In genomic region chr15:12230243-12230935, GRCm38 (mm10) we compare ENCODE assay signal across 9 mouse cellular contexts. TPM values are rescaled to one million over a fixed set of nuclear protein-coding genes. Genes with fewer than 3 reads are reported as not detected.
A peak's percentile ranks its signal among the peaks of the same experiment; 100 is the strongest.
DNase-seq lines count a peak whose midpoint lies in the region; ATAC-seq and TF ChIP-seq lines count a peak whose summit lies in the region.
"Had no signal": no experiment of that assay in that cellular context is flagged by ENCODE, and none has a peak within 500 bp of the region (broad histone marks: within the 10 kb centered on the region; RNA-seq: fewer than 3 reads in every experiment).

No protein-coding gene starts in this region.

- peaks cover 30 to 50% of the 10 kb centered on the region in 2 experiments for H3K4me1 ChIP-seq in heart, embryonic 14.5 days (ENCODE audit: control insufficient read depth in 2 of 2, insufficient read depth in 2 of 2, low read length in 2 of 2)
- peaks cover 19 to 65% of the 10 kb centered on the region in 2 experiments for H3K4me1 ChIP-seq in CH12.LX (ENCODE audit: control insufficient read depth in 1 of 2, insufficient read depth in 2 of 2)
- peaks cover 19% of the 10 kb centered on the region for H3K4me1 ChIP-seq in cerebellum, adult 2 months (ENCODE audit: control insufficient read depth, insufficient read depth, low read length)

- H3K79me2 ChIP-seq in CH12.LX (replicated peaks; ENCODE audit: control insufficient read depth, extremely low read depth, insufficient read depth, poor library complexity, severe bottlenecking) = no peaks in the 10 kb centered on the region; the same call in 1 of the 2 replicates

- peak overlapping the region; percentile 16 for H3K4me2 ChIP-seq in heart, embryonic 14.5 days (ENCODE audit: low read length)
- peak overlapping the region; percentile 0; the same call in 1 of the 2 replicates for H3K4me2 ChIP-seq in CH12.LX (ENCODE audit: insufficient read depth, low read depth, poor library complexity, severe bottlenecking)

- peak overlapping the region; percentile 36 to 81 for H3K27ac ChIP-seq in heart, embryonic 14.5 days (replicated peaks in 1 of 2; ENCODE audit: control insufficient read depth in 1 of 2, insufficient read depth in 1 of 2, low read depth in 2 of 2, low read length in 2 of 2)
- no peak overlapping the region; the same call in 1 of the 2 replicates for H3K27ac ChIP-seq in CH12.LX (ENCODE audit: insufficient read depth, low read depth)
- no peak overlapping the region for H3K27ac ChIP-seq in cerebellum, adult 2 months (ENCODE audit: insufficient read depth, low read length)

- intact Hi-C loops in heart, postnatal 36 days (cut with DNase I) = no loop called here

- no peak for TF ChIP-seq CTCF in CH12.LX (conservative IDR thresholded peaks at IDR 0.05 in 1 of 2, IDR thresholded peaks at IDR 0.05 in 1 of 2; ENCODE audit: low read depth in 2 of 2, low read length in 2 of 2)
- no peak for TF ChIP-seq CTCF in cerebellum, adult 2 months (IDR thresholded peaks at IDR 0.05; ENCODE audit: borderline replicate concordance, insufficient read depth, low read depth, low read length)

- dilution Hi-C loops in CH12.LX (cut with MboI; ENCODE audit: extremely low pct_ligation_motif_present, extremely low pct_unique_long_range_greater_than_20kb, low sequenced_read_pairs) = no loop called here

- H3K4me3 ChIP-seq in heart, embryonic 14.5 days (ENCODE audit: control insufficient read depth in 1 of 2, insufficient read depth in 1 of 2, low read depth in 1 of 2, low read length in 2 of 2) = no peak overlapping the region
- no peak overlapping the region for H3K4me3 ChIP-seq in CH12.LX (replicated peaks in 1 of 3; ENCODE audit: low read depth in 2 of 3, low read length in 2 of 3, poor library complexity in 1 of 3)
- H3K4me3 ChIP-seq in cerebellum, adult 2 months (replicated peaks; ENCODE audit: insufficient read depth, low read depth, low read length) = no peak overlapping the region

- WGBS in heart, embryonic 14.5 days = 28% methylated on average over 12 of the region's 12 CpGs
- WGBS in cerebellum, adult 2 months = 57% methylated on average over 12 of the region's 12 CpGs

- no peak for ATAC-seq in heart, embryonic 14.5 days (ENCODE audit: insufficient number of reproducible peaks, insufficient read depth, low FRiP score, low read depth)
- peak; percentile 98 for ATAC-seq in inflammation-experienced regulatory T-cells, adult 6 months
- ATAC-seq: Patski had no signal

- H3K9me3 ChIP-seq in heart, embryonic 14.5 days (ENCODE audit: control insufficient read depth, low read length) = no peaks in the 10 kb centered on the region
- no peaks in the 10 kb centered on the region for H3K9me3 ChIP-seq in CH12.LX (replicated peaks; ENCODE audit: low read length)

- TF ChIP-seq EP300 in CH12.LX (IDR thresholded peaks at IDR 0.05; ENCODE audit: low read length) = peak; percentile 66

- H3K27me3 ChIP-seq in heart, embryonic 14.5 days (ENCODE audit: control insufficient read depth, insufficient read depth, low read length) = no peaks in the 10 kb centered on the region
- H3K27me3 ChIP-seq in CH12.LX (replicated peaks) = no peaks in the 10 kb centered on the region
- H3K27me3 ChIP-seq in cerebellum, adult 2 months (ENCODE audit: control insufficient read depth, insufficient read depth, low read length) = no peaks in the 10 kb centered on the region
- H3K27me3 ChIP-seq: Patski had no signal

- DNase-seq in heart, postnatal 36 days = no peak
- DNase-seq in CH12.LX (ENCODE audit: extremely low read depth) = peak; percentile 79
- peak; percentile 89 for DNase-seq in naive thymus-derived CD4-positive, alpha-beta T cell, adult 2 months (ENCODE audit: low read depth)
- DNase-seq in cerebellum, adult 2 months = no peak
- no peak for DNase-seq in adipocyte (ENCODE audit: low spot score)
- no peak for DNase-seq in cerebellum, adult 8-10 months

- no peak for TF ChIP-seq POLR2A in CH12.LX (IDR thresholded peaks at IDR 0.05; ENCODE audit: low read depth, low read length)
- no peak for TF ChIP-seq POLR2A in cerebellum, adult 2 months (IDR thresholded peaks at IDR 0.05; ENCODE audit: borderline replicate concordance, insufficient read depth, low read length)

- peaks cover 22% of the 10 kb centered on the region for H3K36me3 ChIP-seq in heart, embryonic 14.5 days (ENCODE audit: control insufficient read depth, insufficient read depth, low read length)
- H3K36me3 ChIP-seq in CH12.LX (replicated peaks in 1 of 2; ENCODE audit: control insufficient read depth in 1 of 2, insufficient read depth in 1 of 2, low read length in 1 of 2) = peaks cover 8 to 47% of the 10 kb centered on the region in 2 experiments

- 0 out of 2 replicates have a peak overlapping the region, but pooled peaks have one; percentile 35 for H3K9ac ChIP-seq in heart, embryonic 14.5 days (ENCODE audit: low read length)
- no peak overlapping the region for H3K9ac ChIP-seq in CH12.LX (ENCODE audit: insufficient read depth, low read depth)

- in situ Hi-C loops in CH12.LX (cut with MboI; ENCODE audit: low pct_ligation_motif_present, low pct_unique_long_range_greater_than_20kb, low sequenced_read_pairs) = no loop called here

- TF ChIP-seq RAD21 in CH12.LX (IDR thresholded peaks at IDR 0.05; ENCODE audit: low read depth, low read length) = no peak

TF ChIP-seq in CH12.LX, 34 proteins besides CTCF, POLR2A, EP300 and RAD21:
- TF ChIP-seq E2F4 (IDR thresholded peaks at IDR 0.05; ENCODE audit: insufficient replicate concordance, low read depth, low read length) = no peak
- no peak for TF ChIP-seq CHD2 (IDR thresholded peaks at IDR 0.05; ENCODE audit: low read length)
- TF ChIP-seq ELF1 (IDR thresholded peaks at IDR 0.05; ENCODE audit: low read depth, low read length) = no peak
- TF ChIP-seq TBP (conservative IDR thresholded peaks at IDR 0.05; ENCODE audit: low read depth, low read length) = no peak
- peak; percentile 56 for TF ChIP-seq MXI1 (IDR thresholded peaks at IDR 0.05; ENCODE audit: low read depth, low read length)
- peak; percentile 69; the same call in 1 of the 2 replicates for TF ChIP-seq TCF12 (IDR thresholded peaks at IDR 0.05; ENCODE audit: low read depth, low read length)
- no peak for TF ChIP-seq MAX (IDR thresholded peaks at IDR 0.05; ENCODE audit: low read length)
- TF ChIP-seq POLR2AphosphoS2 (IDR thresholded peaks at IDR 0.05; ENCODE audit: low read depth, low read length) = no peak
- TF ChIP-seq MAZ (IDR thresholded peaks at IDR 0.05; ENCODE audit: low read depth, low read length) = no peak
- TF ChIP-seq ZNF384 (IDR thresholded peaks at IDR 0.05; ENCODE audit: low read depth, low read length) = no peak
- no peak for TF ChIP-seq MAFK (IDR thresholded peaks at IDR 0.05; ENCODE audit: insufficient replicate concordance, low read length)
- TF ChIP-seq MEF2A (IDR thresholded peaks at IDR 0.05; ENCODE audit: borderline replicate concordance, low read depth, low read length) = peak; percentile 62; the same call in 1 of the 2 replicates
- TF ChIP-seq SIN3A (IDR thresholded peaks at IDR 0.05; ENCODE audit: low read length) = 0 out of 2 replicates have a peak, but pooled peaks have one; percentile 36
- no peak for TF ChIP-seq SMC3 (IDR thresholded peaks at IDR 0.05; ENCODE audit: low read depth, low read length)
- peak; percentile 76 for TF ChIP-seq ETS1 (conservative IDR thresholded peaks at IDR 0.05; ENCODE audit: low read depth, low read length)
- TF ChIP-seq UBTF (IDR thresholded peaks at IDR 0.05; ENCODE audit: low read depth, low read length) = no peak
- peak; percentile 86 for TF ChIP-seq JUND (conservative IDR thresholded peaks at IDR 0.05; ENCODE audit: low read depth, low read length)
- no peak for TF ChIP-seq ZKSCAN1 (IDR thresholded peaks at IDR 0.05; ENCODE audit: borderline replicate concordance, low read depth, low read length)
- TF ChIP-seq USF2 (conservative IDR thresholded peaks at IDR 0.05; ENCODE audit: low read depth, low read length) = no peak
- no peak for TF ChIP-seq USF1 (IDR thresholded peaks at IDR 0.05; ENCODE audit: low read depth, low read length)
- TF ChIP-seq GABPA (IDR thresholded peaks at IDR 0.05; ENCODE audit: insufficient replicate concordance, low read depth, low read length) = no peak
- no peak for TF ChIP-seq HCFC1 (IDR thresholded peaks at IDR 0.05; ENCODE audit: low read depth, low read length)
- peak; percentile 93 for TF ChIP-seq BHLHE40 (IDR thresholded peaks at IDR 0.05; ENCODE audit: low read depth, low read length)
- TF ChIP-seq ZC3H11A (IDR thresholded peaks at IDR 0.05; ENCODE audit: low read depth, low read length) = no peak
- TF ChIP-seq RCOR1 (conservative IDR thresholded peaks at IDR 0.05; ENCODE audit: low read depth, low read length) = no peak; the same call in 1 of the 2 replicates
- TF ChIP-seq JUN (IDR thresholded peaks at IDR 0.05; ENCODE audit: insufficient read depth, low read depth, low read length) = peak; percentile 87
- TF ChIP-seq PAX5 (IDR thresholded peaks at IDR 0.05; ENCODE audit: low read length) = no peak
- TF ChIP-seq ZMIZ1 (IDR thresholded peaks at IDR 0.05; ENCODE audit: low read depth, low read length) = no peak
- TF ChIP-seq KAT2A (IDR thresholded peaks at IDR 0.05; ENCODE audit: insufficient replicate concordance, low read length) = no peak
- no peak for TF ChIP-seq IRF4 (IDR thresholded peaks at IDR 0.05; ENCODE audit: low read depth, low read length)
- TF ChIP-seq MYC (IDR thresholded peaks at IDR 0.05; ENCODE audit: low read depth, low read length) = no peak
- TF ChIP-seq NELFE (IDR thresholded peaks at IDR 0.05; ENCODE audit: low read depth, low read length) = no peak
- TF ChIP-seq NRF1 (IDR thresholded peaks at IDR 0.05; ENCODE audit: low read depth, low read length) = no peak
- TF ChIP-seq CHD1 (IDR thresholded peaks at IDR 0.05; ENCODE audit: low read depth, low read length) = no peak

RNA-seq across cellular contexts. Expression of gene Mtmr12, which starts 25.6 kb away (rescaled TPM):
- polyA plus RNA-seq in heart, embryonic 14.5 days (2014; fragmentation: Nextera tagmentation; extraction: Ambion mirVana) = 13.6 and 15.4 TPM in 2 replicates
- 10 to 100 TPM in 1 of 2 experiments, 1 to 10 TPM in 1; 9.5 to 10.0 TPM for total RNA-seq in heart, postnatal 36 days (2021)
- total RNA-seq in CH12.LX (2012; rRNA removed) (8.2 and 8.6 TPM in 2 replicates), CH12.LX (2014; rRNA removed) (11.0 and 12.3 TPM in 2 replicates)
- polyA plus RNA-seq in CH12.LX (2012; ENCODE audit: insufficient read length, low read depth) = 15.3 and 16.3 TPM in 2 replicates
- polyA plus RNA-seq in inflammation-experienced regulatory T-cells, adult 6 months (2017; shearing (Covaris generic)) = 10 to 100 TPM; 22.2 to 26.2 (median 25.0) TPM
- 18.7 and 19.0 TPM in 2 replicates for polyA plus RNA-seq in cerebellum, adult 2 months (2012; rRNA removed)

Comparison
In these comparisons a context has a peak if more than half of its experiments do, and no peak if none do; other contexts are left out.
1. H3K27ac ChIP-seq: peak in heart, embryonic 14.5 days (2 of 2); none in CH12.LX (single experiment) and cerebellum, adult 2 months (single experiment).
2. DNase-seq: peak in CH12.LX (single experiment) and naive thymus-derived CD4-positive, alpha-beta T cell, adult 2 months (single experiment); none in heart, postnatal 36 days (0 of 2), cerebellum, adult 2 months (0 of 2), adipocyte (single experiment) and cerebellum, adult 8-10 months (single experiment).